Mouse (Mus musculus) adrenal gland, postnatal 10 days (tissue): ENCODE measurements around the gene Nostrin. TPM values are rescaled to one million over a fixed set of nuclear protein-coding genes. Genes with fewer than 3 reads are reported as not detected.
A peak's percentile ranks its signal among the peaks of the same experiment; 100 is the strongest.

Experiments used
- DNase-seq: peaks from one replicate; pipeline ENCODE4 v3.0.0; 2021; ENCODE audit warnings: mixed read lengths
- long read RNA-seq, 2 experiments: library from polyadenylated mRNA; stranded (forward); transcript quantifications; one replicate each; pipeline ENCODE4 v2.0.0; 2021
- total RNA-seq, 2 experiments: library from RNA; stranded (reverse); gene quantifications; 2 replicates each; pipeline ENCODE4 v1.2.3; 2021

Nostrin gene
- total RNA-seq = 10 to 100 TPM in 1 of 2 experiments, 1 to 10 TPM in 1; 9.3 to 10.7 TPM
- long read RNA-seq, experiment 1, transcript Nostrin-201 (16 exons, 1,808 nt) = major isoform, 14 of 17 reads
- long read RNA-seq, experiment 1, partial matches to known transcripts = 2 of 17 reads
- long read RNA-seq, experiment 1, other reads (novel, unspliced or antisense) = 1 of 17 reads
- long read RNA-seq, experiment 2, partial matches to known transcripts = 0 of 2 reads
- long read RNA-seq, experiment 2, other reads (novel, unspliced or antisense) = 0 of 2 reads

GRCm38 (mm10) chr2:69135661-69136576 lies at the start of gene Nostrin:
Nostrin (plus strand) TSS chr2:69135800.
- peak; percentile 32 for DNase-seq

DNA sequence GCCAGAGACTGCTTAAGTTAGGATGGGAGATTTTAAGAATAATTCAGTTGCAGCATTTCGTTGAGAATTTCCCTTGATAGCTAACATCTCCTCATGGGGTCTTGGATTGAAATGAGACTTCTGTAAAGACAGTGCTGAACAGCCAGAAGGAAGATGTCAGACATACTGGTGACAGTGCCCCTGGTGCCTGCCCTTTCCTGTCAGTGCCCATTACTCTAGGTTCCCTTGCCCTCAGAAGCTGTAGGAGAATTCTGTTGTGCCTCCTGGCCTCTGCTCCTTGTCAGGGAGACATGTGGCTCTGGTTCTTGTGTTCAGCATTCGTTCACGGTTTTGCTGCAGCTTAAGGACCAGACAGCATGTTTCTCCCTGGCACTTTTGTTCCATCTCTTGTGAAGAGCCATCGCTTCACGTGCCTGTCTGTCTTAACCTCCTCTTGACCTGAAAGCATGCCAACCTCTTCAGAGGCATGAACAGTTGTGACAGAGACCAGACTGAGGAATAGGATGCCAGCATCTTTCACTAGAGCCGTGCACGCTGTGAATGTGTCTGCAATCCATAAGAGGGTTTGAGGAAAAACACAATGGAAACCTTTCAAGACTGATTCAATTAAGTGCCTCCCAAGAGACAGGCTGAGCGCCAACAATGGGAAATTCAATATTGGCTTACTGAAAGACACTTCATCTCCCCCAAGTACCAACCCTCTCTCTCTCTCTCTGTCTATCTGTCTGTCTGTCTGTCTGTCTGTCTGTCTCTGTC lies 48.9 kb upstream of the Nostrin start:
- no peak for DNase-seq

GRCm38 (mm10) chr2:69095836-69096235 lies 39.8 kb upstream of the Nostrin start:
- DNase-seq = no peak

DNA sequence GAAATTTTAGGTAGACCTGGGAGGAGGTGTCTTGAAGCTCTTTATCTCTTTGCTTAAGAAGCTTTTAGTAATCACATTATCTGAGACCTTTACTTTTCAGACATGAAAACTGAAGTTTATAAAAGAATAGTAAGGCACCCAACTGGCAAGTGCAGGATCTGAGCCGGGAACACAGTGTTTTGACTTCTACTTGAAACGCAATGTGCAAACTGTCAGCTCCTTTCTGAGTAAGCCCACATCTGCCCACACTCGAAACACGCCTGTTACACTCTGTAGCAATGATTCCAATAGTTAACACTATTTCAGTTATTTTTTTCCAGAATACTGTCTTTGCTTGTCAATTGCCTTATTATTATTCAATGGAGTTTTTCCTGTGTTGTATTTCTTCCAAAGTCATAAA lies 38.8 kb upstream of the Nostrin start:
- DNase-seq = no peak

DNA sequence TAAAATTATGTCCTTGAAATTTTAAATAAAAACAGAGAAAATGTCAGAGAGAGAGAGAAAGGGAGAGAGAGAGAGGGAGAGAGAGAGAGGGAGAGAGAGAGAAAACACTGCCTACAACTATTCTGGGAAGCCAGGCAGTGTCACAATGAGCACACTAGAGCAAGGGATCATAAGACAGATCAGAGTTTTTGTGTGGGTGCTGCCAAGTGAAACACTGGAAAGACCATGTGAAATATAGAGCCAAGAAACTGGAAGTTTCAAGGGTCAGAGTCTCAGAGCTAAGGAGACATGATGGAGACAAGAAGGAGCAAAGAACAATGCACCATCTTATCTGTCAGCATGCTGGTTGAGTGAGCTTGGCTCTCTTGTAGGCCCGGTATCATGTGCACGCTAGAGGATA lies 38.1 kb upstream of the Nostrin start:
- no peak for DNase-seq

DNA sequence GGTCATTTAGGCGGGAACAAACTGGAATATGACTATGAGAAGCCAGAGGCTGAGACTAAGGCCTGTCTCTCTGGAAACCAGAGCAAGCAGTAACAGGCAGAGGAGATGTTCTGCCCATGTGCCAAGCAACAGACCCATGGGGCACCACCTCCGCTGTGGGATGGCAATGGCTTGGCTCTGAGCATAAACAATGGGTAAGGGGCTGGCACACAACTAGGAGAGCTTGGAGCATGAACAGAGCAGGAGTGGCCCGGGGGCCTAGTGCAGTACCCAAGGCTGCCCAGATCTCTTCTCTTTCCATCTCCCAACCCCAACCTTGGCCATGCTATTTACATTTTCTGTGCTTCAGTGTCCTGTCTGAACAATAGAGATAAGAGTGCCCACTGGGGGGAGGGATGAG lies 36.9 kb upstream of the Nostrin start:
- DNase-seq = no peak

DNA sequence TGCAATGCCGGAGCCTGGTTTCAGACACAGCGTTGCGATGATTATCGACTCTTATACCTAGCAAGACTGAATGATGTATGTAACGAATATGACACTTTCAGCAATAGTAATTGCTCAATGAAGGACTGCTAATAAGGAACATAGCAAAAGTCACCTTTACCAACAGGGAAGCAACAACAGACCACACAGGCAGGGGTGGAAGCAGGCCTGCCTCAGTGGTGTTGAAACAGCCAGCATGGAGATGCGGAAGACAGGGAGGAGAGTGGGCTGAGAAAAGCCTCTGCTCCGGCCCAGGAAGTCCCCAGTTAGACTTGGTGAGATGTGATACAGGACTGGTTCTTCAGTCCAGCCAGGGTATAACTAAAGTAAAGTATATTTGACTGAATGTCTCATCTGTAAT lies 36.5 kb upstream of the Nostrin start:
- no peak for DNase-seq

GRCm38 (mm10) chr2:69100706-69101105 lies 34.9 kb upstream of the Nostrin start:
- peak; percentile 51 for DNase-seq

DNA sequence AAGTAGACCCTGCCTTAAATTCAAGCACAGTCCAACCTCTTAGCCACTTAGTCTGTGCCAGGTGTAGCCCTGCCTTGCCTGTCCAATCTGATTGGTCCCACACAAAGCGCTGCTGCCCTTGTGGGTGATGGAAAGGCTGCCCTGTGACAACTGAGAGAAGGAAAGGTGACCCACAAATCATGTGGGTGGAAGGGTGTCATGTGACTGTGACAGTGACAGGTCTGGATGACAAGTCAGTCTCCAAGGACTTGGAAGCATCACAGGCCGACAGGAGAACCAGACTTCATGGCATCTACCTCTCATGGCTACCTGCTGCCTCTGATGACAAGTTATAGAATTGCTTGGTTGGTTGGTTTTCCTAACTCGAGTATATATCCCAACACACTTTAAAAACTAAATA lies 32.1 kb upstream of the Nostrin start:
- DNase-seq = no peak

GRCm38 (mm10) chr2:69104511-69105145 lies 31.0 kb upstream of the Nostrin start:
- DNase-seq = no peak

DNA sequence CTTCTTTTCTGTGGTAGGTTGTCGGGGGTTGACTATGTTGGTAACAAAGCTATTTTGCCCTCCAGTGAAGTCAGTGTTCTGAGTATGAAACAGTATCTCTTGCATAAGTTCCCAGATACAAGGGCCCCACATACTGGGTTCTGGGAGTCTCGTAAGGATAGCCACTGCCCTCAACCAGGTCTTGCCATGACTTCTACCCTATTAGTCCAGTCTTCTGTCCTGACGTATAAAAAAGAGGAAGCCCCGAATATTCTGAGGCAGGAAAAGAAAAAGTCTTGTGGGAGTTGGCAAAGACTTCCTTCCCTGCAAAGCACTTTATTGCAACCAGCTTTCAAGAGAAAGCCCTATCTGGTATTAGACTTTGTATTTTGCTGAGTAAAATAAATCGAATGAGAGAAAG lies 26.4 kb upstream of the Nostrin start:
- no peak for DNase-seq

- DNase-seq = no peak
Measured at GRCm38 (mm10) chr2:69109710-69110109, 25.9 kb upstream of the Nostrin start.

DNA sequence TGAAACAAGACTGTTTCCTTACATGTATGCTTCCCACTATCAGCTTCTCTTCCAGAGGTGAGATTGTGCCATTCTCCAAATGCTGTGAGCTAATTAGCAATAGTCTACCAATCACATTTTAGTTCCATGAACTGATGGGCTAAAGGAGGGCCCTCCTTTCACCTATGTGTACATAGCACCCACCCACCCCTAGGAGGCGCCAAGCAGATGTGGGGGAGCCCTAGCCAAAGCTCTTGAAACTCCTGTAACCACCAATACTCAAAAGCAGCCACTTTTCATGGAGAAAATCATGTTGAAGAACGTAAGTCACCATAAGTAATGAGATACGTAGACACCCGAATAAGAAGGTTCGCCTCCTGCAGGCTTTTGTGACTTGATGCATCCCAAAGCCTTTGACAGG lies 23.0 kb upstream of the Nostrin start:
- DNase-seq = no peak

GRCm38 (mm10) chr2:69113829-69114547 lies 21.6 kb upstream of the Nostrin start:
- DNase-seq = no peak

GRCm38 (mm10) chr2:69115921-69116320 lies 19.7 kb upstream of the Nostrin start:
- no peak for DNase-seq

- no peak for DNase-seq
Measured at GRCm38 (mm10) chr2:69116767-69117166, 18.8 kb upstream of the Nostrin start.

DNA sequence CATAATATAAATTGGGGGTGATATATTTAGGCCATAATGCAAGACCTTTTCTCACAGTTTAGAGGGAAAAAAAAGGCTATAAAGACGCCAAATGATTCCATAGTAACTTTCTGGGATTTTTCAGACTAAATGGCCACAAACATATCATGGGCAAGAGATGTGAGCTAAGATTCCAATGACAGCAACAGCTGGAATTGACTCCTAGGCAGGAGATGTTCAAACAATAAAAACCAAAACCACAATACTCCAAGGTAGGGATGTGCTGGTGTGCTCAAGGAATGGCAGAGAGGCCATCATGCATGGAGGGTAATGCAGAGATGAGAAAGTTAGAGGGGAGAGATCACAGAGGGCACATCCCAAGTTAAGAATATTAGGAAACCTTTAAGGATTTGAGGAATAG lies 16.6 kb upstream of the Nostrin start:
- no peak for DNase-seq

- no peak for DNase-seq
Measured at GRCm38 (mm10) chr2:69119718-69120117, 15.9 kb upstream of the Nostrin start.

DNA sequence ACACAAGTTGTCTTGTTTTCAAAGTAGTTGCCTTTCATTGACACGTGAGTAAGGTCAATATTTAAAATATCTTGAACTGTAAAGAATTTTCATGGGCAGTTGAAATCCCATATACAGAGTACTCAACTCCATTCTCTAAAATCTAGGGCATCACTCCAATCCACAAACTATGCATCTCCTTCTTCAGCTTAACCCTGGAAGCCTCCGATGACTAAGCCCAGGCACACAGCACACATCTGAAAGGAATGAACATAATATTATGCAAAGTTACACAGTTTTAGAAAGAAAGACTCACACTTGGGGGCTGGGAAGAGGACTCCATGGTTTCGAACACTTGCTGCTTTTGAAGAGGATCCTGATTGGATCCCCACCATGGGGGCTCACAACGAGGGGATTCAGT lies 13.9 kb upstream of the Nostrin start:
- DNase-seq = no peak

GRCm38 (mm10) chr2:69125425-69125824 lies 10.2 kb upstream of the Nostrin start:
- DNase-seq = no peak

- no peak for DNase-seq
Measured at GRCm38 (mm10) chr2:69128321-69128720, 7.3 kb upstream of the Nostrin start.

DNA sequence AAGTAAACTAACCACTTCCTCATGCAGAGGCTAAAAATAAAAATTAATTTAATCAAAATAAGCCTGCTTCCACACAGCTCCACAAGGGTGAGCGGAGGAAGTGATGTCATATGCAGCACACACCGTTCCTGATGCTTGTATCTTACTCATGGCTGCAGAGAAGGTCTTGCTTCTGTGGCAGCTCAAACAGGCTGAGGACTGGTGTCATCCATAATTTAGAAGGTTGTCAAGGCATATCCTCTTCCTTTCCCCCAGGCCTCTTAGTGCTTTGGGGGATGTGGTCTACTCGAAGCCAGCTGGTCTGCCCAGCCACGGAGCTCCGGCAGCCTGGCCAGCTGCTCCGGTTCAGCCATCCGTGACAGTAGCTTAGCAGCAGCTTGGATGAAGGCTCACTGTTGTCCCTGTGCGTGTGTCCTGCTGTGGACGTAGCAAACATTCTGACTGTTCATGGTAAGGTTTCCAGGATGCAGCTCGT lies 6.6 kb upstream of the Nostrin start:
- no peak for DNase-seq
